Mouse (Mus musculus) heart, postnatal 0 days (tissue): Measurements from ENCODE around the gene Ppp4r4.

ENCODE experiments used
- CTCF ChIP-seq: IDR thresholded peaks from 2 replicates; pipeline ENCODE4 v1.5.1; 2016; ENCODE audit warnings: antibody characterized with exemption, control low read depth, low read depth
- EP300 ChIP-seq: IDR thresholded peaks from 2 replicates; pipeline ENCODE4 v1.6.1; 2016; ENCODE audit warnings: antibody characterized with exemption, low read depth

DNA sequence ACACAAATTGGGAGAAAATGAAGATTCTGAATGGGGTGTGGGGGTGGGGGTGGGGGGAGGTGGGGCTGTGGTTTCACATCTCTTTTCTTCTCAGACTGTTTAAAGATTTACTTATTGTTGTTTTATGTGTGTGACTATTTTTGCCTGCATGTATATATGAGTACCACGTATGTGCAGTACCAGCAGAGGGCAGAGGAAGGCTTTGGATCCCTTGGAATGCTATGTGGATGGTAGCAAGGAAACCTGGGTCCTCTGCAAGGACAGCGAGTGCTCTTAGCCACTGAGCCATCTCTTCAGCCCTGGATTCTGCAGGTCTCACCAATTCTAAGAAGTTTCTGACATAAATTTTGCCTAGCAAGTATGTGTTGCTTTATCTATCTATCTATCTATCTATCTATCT, 32.8 kb upstream of the Ppp4r4 start:
- TF ChIP-seq CTCF (no peak), EP300 (no peak)
